Mouse (Mus musculus) neural tube, embryonic 14.5 days (tissue): ENCODE data around the gene Gbgt1. TPM values are rescaled to one million over a fixed set of nuclear protein-coding genes. Genes with fewer than 3 reads are reported as not detected.

Experiments used
- ATAC-seq: fragments of 200-750 bp; cut with Nextera tagmentation; 2 replicates; pipeline ENCODE4 v1.8.0; 2017; ENCODE audit warnings: low read depth, mild to moderate bottlenecking, moderate TSS enrichment, moderate library complexity
- H3K27ac ChIP-seq: fragments of 300-500 bp; sonication (generic); 2 replicates; pipeline ENCODE4 v1.5.1; 2014; ENCODE audit warnings: low read depth, mild to moderate bottlenecking, control low read depth, low read length, moderate library complexity, mixed read lengths
- H3K27me3 ChIP-seq: fragments of 300-500 bp; sonication (generic); 2 replicates; pipeline ENCODE4 v1.6.1; 2014; ENCODE audit warnings: low read length; ENCODE audit not compliant: control insufficient read depth, insufficient read depth
- H3K36me3 ChIP-seq: fragments of 300-500 bp; sonication (generic); 2 replicates; pipeline ENCODE4 v1.6.1; 2014; ENCODE audit warnings: low read length, mixed read lengths; ENCODE audit not compliant: control insufficient read depth, insufficient read depth
- H3K4me1 ChIP-seq: fragments of 300-500 bp; sonication (generic); 2 replicates; pipeline ENCODE4 v1.6.1; 2014; ENCODE audit warnings: low read length; ENCODE audit not compliant: control insufficient read depth, insufficient read depth
- H3K4me2 ChIP-seq: fragments of 300-500 bp; sonication (generic); 2 replicates; pipeline ENCODE4 v1.6.1; 2014; ENCODE audit warnings: mild to moderate bottlenecking, low read depth, low read length, control low read depth
- H3K4me3 ChIP-seq: fragments of 300-500 bp; sonication (generic); 2 replicates; pipeline ENCODE4 v1.5.1; 2014; ENCODE audit warnings: low read depth, low read length, control low read depth, mixed read lengths
- H3K9ac ChIP-seq: fragments of 300-500 bp; sonication (generic); replicated peaks from 2 replicates; pipeline ENCODE4 v1.6.1; 2014; ENCODE audit warnings: low read depth, mild to moderate bottlenecking, control low read depth, low read length, mixed read lengths
- H3K9me3 ChIP-seq: fragments of 300-500 bp; sonication (generic); 2 replicates; pipeline ENCODE4 v1.6.1; 2016; ENCODE audit warnings: low read length; ENCODE audit not compliant: control insufficient read depth
- WGBS: fragments of 180-500 bp; shearing (Covaris S2); extraction: QIAGEN DNeasy Blood & Tissue Kit; methylation state at CpG from one replicate; pipeline ENCODE4 v1.1.7; 2014; 5-methylcytosine and 5-hydroxymethylcytosine counted together
- polyA plus RNA-seq: library from polyadenylated mRNA; unstranded; fragments of >200 nt; fragmentation: Nextera tagmentation; extraction: Ambion mirVana; gene quantifications from 2 replicates; pipeline ENCODE4 v1.2.1, GENCODE M21; 2014

Gbgt1 gene
- polyA plus RNA-seq, 1 experiment from 2014 or later: 0.23 TPM

GRCm38 (mm10) chr2:28523643-28524117 lies 27.0 kb downstream of the Gbgt1 start:
- H3K27me3 ChIP-seq: no peaks in the 10 kb centered on the region
- 0 out of 2 replicates have a peak overlapping the region, but pooled peaks have one; percentile 1 for H3K27ac ChIP-seq
- H3K9ac ChIP-seq: no peak overlapping the region
- H3K4me2 ChIP-seq: no peak overlapping the region
- 9% methylated on average over 5 of the region's 5 CpGs for WGBS
- peaks cover 36% of the 10 kb centered on the region for H3K4me1 ChIP-seq
- no peak overlapping the region for H3K4me3 ChIP-seq
- H3K9me3 ChIP-seq: no peaks in the 10 kb centered on the region
- peak; percentile 84 for ATAC-seq
- H3K36me3 ChIP-seq: no peaks in the 10 kb centered on the region

- Histone ChIP-seq H3K4me2 (no peak overlapping the region), H3K4me3 (no peak overlapping the region), H3K4me1 (peaks cover 38% of the 10 kb centered on the region), H3K36me3 (no peaks in the 10 kb centered on the region), H3K27ac (0 out of 2 replicates have a peak overlapping the region, but pooled peaks have one; percentile 80), H3K9me3 (no peaks in the 10 kb centered on the region), H3K27me3 (no peaks in the 10 kb centered on the region), H3K9ac (no peak overlapping the region)
- no peak for ATAC-seq
- WGBS: 84% methylated on average over 10 of the region's 10 CpGs
Measured at GRCm38 (mm10) chr2:28524406-28524805, 27.7 kb downstream of the Gbgt1 start.

GRCm38 (mm10) chr2:28525219-28525942 lies 28.7 kb downstream of the Gbgt1 start:
- H3K4me3 ChIP-seq: no peak overlapping the region
- H3K27ac ChIP-seq: peak overlapping the region; percentile 80
- H3K9me3 ChIP-seq: no peaks in the 10 kb centered on the region
- H3K36me3 ChIP-seq: no peaks in the 10 kb centered on the region
- H3K4me1 ChIP-seq: peaks cover 44% of the 10 kb centered on the region
- ATAC-seq: peak; percentile 39
- H3K27me3 ChIP-seq: no peaks in the 10 kb centered on the region
- peak overlapping the region; percentile 26; the same call in 1 of the 2 replicates for H3K9ac ChIP-seq
- 11% methylated on average over 11 of the region's 11 CpGs for WGBS
- H3K4me2 ChIP-seq: no peak overlapping the region

GRCm38 (mm10) chr2:28525943-28526876 lies 29.5 kb downstream of the Gbgt1 start:
- Histone ChIP-seq H3K36me3 (no peaks in the 10 kb centered on the region), H3K9me3 (no peaks in the 10 kb centered on the region), H3K4me3 (no peak overlapping the region), H3K27ac (peak overlapping the region; percentile 80), H3K4me1 (peaks cover 50% of the 10 kb centered on the region), H3K4me2 (no peak overlapping the region), H3K9ac (peak overlapping the region; percentile 26; the same call in 1 of the 2 replicates), H3K27me3 (no peaks in the 10 kb centered on the region)
- no peak for ATAC-seq
- 36% methylated on average over 12 of the region's 12 CpGs for WGBS

- Histone ChIP-seq H3K9ac (0 out of 2 replicates have a peak overlapping the region, but pooled peaks have one; percentile 2), H3K4me1 (peaks cover 57% of the 10 kb centered on the region), H3K36me3 (no peaks in the 10 kb centered on the region), H3K9me3 (no peaks in the 10 kb centered on the region), H3K4me3 (no peak overlapping the region), H3K27me3 (no peaks in the 10 kb centered on the region), H3K27ac (no peak overlapping the region), H3K4me2 (no peak overlapping the region)
- 87% methylated on average over 20 of the region's 20 CpGs for WGBS
- ATAC-seq: no peak
Measured at GRCm38 (mm10) chr2:28527436-28528353, 31.0 kb downstream of the Gbgt1 start.

GRCm38 (mm10) chr2:28528354-28528730 lies 31.7 kb downstream of the Gbgt1 start:
- WGBS: 91% methylated on average over 7 of the region's 7 CpGs
- ATAC-seq: no peak
- Histone ChIP-seq H3K4me2 (no peak overlapping the region), H3K9ac (peak overlapping the region; percentile 2; the same call in 1 of the 2 replicates), H3K9me3 (no peaks in the 10 kb centered on the region), H3K4me3 (no peak overlapping the region), H3K36me3 (no peaks in the 10 kb centered on the region), H3K27me3 (no peaks in the 10 kb centered on the region), H3K27ac (no peak overlapping the region), H3K4me1 (peaks cover 63% of the 10 kb centered on the region)

- Histone ChIP-seq H3K4me2 (no peak overlapping the region), H3K4me1 (peaks cover 70% of the 10 kb centered on the region), H3K27me3 (no peaks in the 10 kb centered on the region), H3K9ac (no peak overlapping the region), H3K4me3 (no peak overlapping the region), H3K27ac (no peak overlapping the region), H3K9me3 (no peaks in the 10 kb centered on the region), H3K36me3 (no peaks in the 10 kb centered on the region)
- no peak for ATAC-seq
- 70% methylated on average over 4 of the region's 4 CpGs for WGBS
Measured at GRCm38 (mm10) chr2:28529856-28530255, 33.2 kb downstream of the Gbgt1 start.

- Histone ChIP-seq H3K27me3 (no peaks in the 10 kb centered on the region), H3K27ac (no peak overlapping the region), H3K36me3 (no peaks in the 10 kb centered on the region), H3K9ac (no peak overlapping the region), H3K9me3 (no peaks in the 10 kb centered on the region), H3K4me1 (peaks cover 70% of the 10 kb centered on the region), H3K4me2 (no peak overlapping the region), H3K4me3 (no peak overlapping the region)
- no peak for ATAC-seq
- 56% methylated on average over 7 of the region's 7 CpGs for WGBS
Measured at GRCm38 (mm10) chr2:28530311-28530710, 33.6 kb downstream of the Gbgt1 start.
